Mouse (Mus musculus): ENCODE results near the gene E2f7. TPM values are rescaled to one million over a fixed set of nuclear protein-coding genes. Genes with fewer than 3 reads are reported as not detected.

Gene E2f7
- total RNA-seq, 1 experiment from 2014 or later = 5.5 TPM

Other genes starting within 250 kb of the E2f7 start
- gene Csrp2, start 174.3 kb downstream of the E2f7 start, total RNA-seq (2021) = 276 and 295 TPM in 2 replicates

Data from adrenal gland, postnatal 14 days (tissue).